21 mouse cellular contexts compared by ENCODE assay signal in the genomic region with DNA sequence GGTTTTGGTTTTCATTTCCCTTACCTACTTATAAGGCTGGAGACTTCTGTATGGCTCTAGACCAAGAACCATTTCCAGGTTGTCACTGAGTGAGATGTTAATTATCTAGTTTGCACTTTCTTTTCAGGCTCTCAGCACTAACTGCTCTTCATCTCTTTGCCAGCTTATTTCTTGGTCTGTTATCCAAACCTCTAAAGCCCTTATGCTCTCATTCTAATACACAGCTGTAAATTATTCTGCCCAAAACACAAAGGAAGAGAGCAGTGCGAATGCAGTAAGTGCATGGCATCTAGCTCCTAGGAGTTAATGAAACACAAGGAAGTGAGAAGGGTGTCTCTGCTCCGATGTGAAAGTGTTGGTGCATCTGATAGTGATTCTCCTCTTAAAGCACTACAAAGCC. TPM values are rescaled to one million over a fixed set of nuclear protein-coding genes. Genes with fewer than 3 reads are reported as not detected.
DNase-seq lines count a peak whose midpoint lies in the region; ATAC-seq and TF ChIP-seq lines count a peak whose summit lies in the region.
"Had no signal": no experiment of that assay in that cellular context is flagged by ENCODE, and none has a peak within 500 bp of the region (broad histone marks: within the 10 kb centered on the region; RNA-seq: fewer than 3 reads in every experiment).

No protein-coding gene starts in this region.

- no peaks in the 10 kb centered on the region for H3K36me3 ChIP-seq in forebrain, embryonic 14.5 days (ENCODE audit: control insufficient read depth, insufficient read depth, low read length)
- H3K36me3 ChIP-seq in forebrain, embryonic 10.5 days (replicated peaks), result no peaks in the 10 kb centered on the region
- no peaks in the 10 kb centered on the region for H3K36me3 ChIP-seq in forebrain, postnatal 0 days (ENCODE audit: insufficient read depth)
- no peaks in the 10 kb centered on the region for H3K36me3 ChIP-seq in kidney, adult 2 months (ENCODE audit: control insufficient read depth, insufficient read depth, low read length)
- H3K36me3 ChIP-seq: embryonic facial prominence, embryonic 13.5 days; embryonic facial prominence, embryonic 15.5 days had no signal

- H3K4me2 ChIP-seq in forebrain, embryonic 14.5 days (ENCODE audit: low read length), result no peak overlapping the region
- H3K4me2 ChIP-seq in forebrain, postnatal 0 days (ENCODE audit: low read depth), result no peak overlapping the region
- H3K4me2 ChIP-seq: embryonic facial prominence, embryonic 13.5 days; embryonic facial prominence, embryonic 15.5 days had no signal

- no peaks in the 10 kb centered on the region for H3K4me1 ChIP-seq in forebrain, embryonic 14.5 days (ENCODE audit: control insufficient read depth, insufficient read depth, low read length)
- no peaks in the 10 kb centered on the region for H3K4me1 ChIP-seq in forebrain, embryonic 10.5 days
- H3K4me1 ChIP-seq in forebrain, postnatal 0 days (ENCODE audit: insufficient read depth), result no peaks in the 10 kb centered on the region
- H3K4me1 ChIP-seq in kidney, adult 2 months (ENCODE audit: control insufficient read depth, insufficient read depth, low read length), result no peaks in the 10 kb centered on the region
- H3K4me1 ChIP-seq: embryonic facial prominence, embryonic 13.5 days; embryonic facial prominence, embryonic 15.5 days had no signal

- no peak overlapping the region for H3K4me3 ChIP-seq in forebrain, embryonic 14.5 days (ENCODE audit: low read depth, low read length)
- H3K4me3 ChIP-seq in forebrain, embryonic 10.5 days, result no peak overlapping the region
- H3K4me3 ChIP-seq in layer of hippocampus, adult 2 months, result no peak overlapping the region
- no peak overlapping the region for H3K4me3 ChIP-seq in forebrain, postnatal 0 days (ENCODE audit: low read depth, low read length)
- H3K4me3 ChIP-seq in kidney, adult 2 months (ENCODE audit: insufficient read depth, low read depth, low read length), result no peak overlapping the region
- H3K4me3 ChIP-seq: embryonic facial prominence, embryonic 13.5 days; embryonic facial prominence, embryonic 15.5 days; erythroblast, embryonic 14.5 days had no signal

- no peaks in the 10 kb centered on the region for H3K9me3 ChIP-seq in forebrain, embryonic 14.5 days (replicated peaks; ENCODE audit: control insufficient read depth, low read length)
- H3K9me3 ChIP-seq in forebrain, embryonic 10.5 days, result no peaks in the 10 kb centered on the region
- H3K9me3 ChIP-seq in forebrain, postnatal 0 days (ENCODE audit: low read length), result no peaks in the 10 kb centered on the region
- H3K9me3 ChIP-seq: embryonic facial prominence, embryonic 13.5 days; embryonic facial prominence, embryonic 15.5 days had no signal

- no peak overlapping the region for H3K27ac ChIP-seq in forebrain, embryonic 14.5 days (ENCODE audit: low read depth, low read length)
- H3K27ac ChIP-seq in forebrain, embryonic 10.5 days, result no peak overlapping the region
- peak overlapping the region; percentile 0; the same call in 1 of the 2 replicates for H3K27ac ChIP-seq in layer of hippocampus, adult 2 months
- H3K27ac ChIP-seq in forebrain, postnatal 0 days (ENCODE audit: low read depth, low read length), result no peak overlapping the region
- no peak overlapping the region for H3K27ac ChIP-seq in kidney, adult 2 months (ENCODE audit: insufficient read depth, low read depth, low read length)
- H3K27ac ChIP-seq: embryonic facial prominence, embryonic 13.5 days; embryonic facial prominence, embryonic 15.5 days had no signal

- no peaks in the 10 kb centered on the region for H3K27me3 ChIP-seq in forebrain, embryonic 14.5 days (replicated peaks; ENCODE audit: control insufficient read depth, insufficient read depth, low read length)
- H3K27me3 ChIP-seq in forebrain, embryonic 10.5 days (ENCODE audit: poor library complexity, severe bottlenecking), result no peaks in the 10 kb centered on the region
- H3K27me3 ChIP-seq in forebrain, postnatal 0 days (ENCODE audit: insufficient read depth, low read length), result no peaks in the 10 kb centered on the region
- no peaks in the 10 kb centered on the region for H3K27me3 ChIP-seq in kidney, adult 2 months (replicated peaks; ENCODE audit: control insufficient read depth, insufficient read depth, low read length)
- H3K27me3 ChIP-seq: embryonic facial prominence, embryonic 13.5 days; embryonic facial prominence, embryonic 15.5 days had no signal

- no peak for TF ChIP-seq POLR2A in brain, embryonic 14.5 days (IDR thresholded peaks at IDR 0.05; ENCODE audit: borderline replicate concordance, extremely low read depth, insufficient read depth, insufficient read length, poor library complexity, severe bottlenecking)
- TF ChIP-seq POLR2A in kidney, adult 2 months (IDR thresholded peaks at IDR 0.05; ENCODE audit: low read depth, low read length), result no peak

- WGBS in forebrain, embryonic 14.5 days, result 32% methylated on average over 2 of the region's 2 CpGs
- 68% methylated on average over 2 of the region's 2 CpGs for WGBS in forebrain, embryonic 10.5 days
- WGBS in forebrain, postnatal 0 days, result 28% methylated on average over 2 of the region's 2 CpGs
- 66% methylated on average over 2 of the region's 2 CpGs for WGBS in kidney, adult 2 months

- H3K9ac ChIP-seq in forebrain, embryonic 14.5 days (ENCODE audit: low read length), result no peak overlapping the region
- H3K9ac ChIP-seq in forebrain, postnatal 0 days, result no peak overlapping the region
- H3K9ac ChIP-seq: embryonic facial prominence, embryonic 13.5 days; embryonic facial prominence, embryonic 15.5 days had no signal

- TF ChIP-seq CTCF in layer of hippocampus, adult 2 months (conservative IDR thresholded peaks at IDR 0.05), result no peak
- TF ChIP-seq CTCF in brain, embryonic 14.5 days (IDR thresholded peaks at IDR 0.05; ENCODE audit: borderline replicate concordance, extremely low read depth, insufficient read depth, insufficient read length), result no peak
- TF ChIP-seq CTCF in forebrain, postnatal 0 days (IDR thresholded peaks at IDR 0.05; ENCODE audit: low read depth), result no peak
- no peak for TF ChIP-seq CTCF in kidney, adult 2 months (conservative IDR thresholded peaks at IDR 0.05; ENCODE audit: insufficient read depth, insufficient read length, low read depth, low read length)

- DNase-seq in forebrain, embryonic 14.5 days (ENCODE audit: low spot score), result peak; percentile 69
- DNase-seq in forebrain, embryonic 10.5 days (ENCODE audit: extremely low spot score, low spot score), result no peak
- no peak for DNase-seq in layer of hippocampus, adult 2 months (ENCODE audit: low spot score in 2 of 2)
- DNase-seq in layer of hippocampus, adult 8-10 months (ENCODE audit: low spot score in 2 of 2), result no peak
- DNase-seq in brain, embryonic 14.5 days (ENCODE audit: low read depth), result peak; percentile 81
- no peak for DNase-seq in forebrain, postnatal 0 days
- no peak for DNase-seq in kidney, adult 2 months
- no peak for DNase-seq in embryo, embryonic 10 days (ENCODE audit: low spot score)
- DNase-seq: adrenal gland, adult 2 months; adrenal gland, postnatal 10 days; adrenal gland, postnatal 25 days; cerebellum, adult 11 months; cerebellum, adult 18-20 months; cerebellum, adult 8-10 months; cerebellum, adult 9-11 months; cerebellum, postnatal 14 days; embryo, embryonic 11 days had no signal

- ATAC-seq in forebrain, embryonic 14.5 days, result peak; percentile 86; the same call in 1 of the 2 replicates
- ATAC-seq in forebrain, postnatal 0 days, result peak; percentile 36; the same call in 1 of the 2 replicates

RNA-seq across cellular contexts. Expression of gene Grik2, which starts 36.8 kb away (rescaled TPM):
- polyA plus RNA-seq in forebrain, embryonic 14.5 days (2014; fragmentation: Nextera tagmentation; extraction: Ambion mirVana), result 32.8 and 39.4 TPM in 2 replicates
- polyA plus RNA-seq in forebrain, embryonic 10.5 days (2016; fragmentation: Nextera tagmentation; extraction: Ambion mirVana), result 7.8 and 8.4 TPM in 2 replicates
- 100 to 1,000 TPM; 101 to 112 TPM for total RNA-seq in layer of hippocampus, adult 2 months (2021)
- 100 to 1,000 TPM in 1 of 4 experiments, 10 to 100 TPM in 3; 80.0 to 103 (median 93.8) TPM for total RNA-seq in layer of hippocampus, adult 8-10 months (2022)
- polyA plus RNA-seq in brain, embryonic 14.5 days (2012; rRNA removed), result 45.9 and 50.1 TPM in 2 replicates
- 98.9 and 102 TPM in 2 replicates for total RNA-seq in forebrain, postnatal 0 days (2014; rRNA removed)
- 17.9 and 30.2 TPM in 2 replicates for polyA plus RNA-seq in forebrain, postnatal 0 days (2015; fragmentation: Nextera tagmentation; extraction: Ambion mirVana)
- polyA plus RNA-seq in kidney, adult 2 months (2012; rRNA removed), result 0.08 and 0.11 TPM in 2 replicates
- total RNA-seq: MEL had no signal
- polyA plus RNA-seq: erythroblast, embryonic 14.5 days had no signal

Comparison
In these comparisons a context has a peak if more than half of its experiments do, and no peak if none do; other contexts are left out.
1. DNase-seq: peak in forebrain, embryonic 14.5 days (single experiment) and brain, embryonic 14.5 days (single experiment); none in forebrain, embryonic 10.5 days (single experiment), layer of hippocampus, adult 2 months (0 of 2), layer of hippocampus, adult 8-10 months (0 of 2), forebrain, postnatal 0 days (single experiment), kidney, adult 2 months (single experiment) and embryo, embryonic 10 days (single experiment).